Mouse (Mus musculus): ENCODE measurements at regions not wholly inside any gene's neighbourhood (a gene's known extent, or its start where the extent isn't known, plus 50 kb on each side); places are given as distances from the start of the nearest gene placed in this dataset.

- no peak for DNase-seq (ENCODE audit: low spot score)
Observed at GRCm38 (mm10) chr1:3813071-3813470, 994.6 kb upstream of the Gm37988 start.

- DNase-seq (ENCODE audit: low spot score), result peak; percentile 32
Observed at GRCm38 (mm10) chr1:3842021-3842420, 965.7 kb upstream of the Gm37988 start.
